Mouse (Mus musculus) lung, adult 18-20 months (tissue): ENCODE results near the gene Adgrg1.
A peak's percentile ranks its signal among the peaks of the same experiment; 100 is the strongest.

ENCODE experiments used
- DNase-seq, 2 experiments: peaks; one replicate each; pipeline ENCODE4 v3.0.0; 2022; ENCODE audit warnings: mixed read lengths in 2 of 2

Adgrg1 gene

DNA sequence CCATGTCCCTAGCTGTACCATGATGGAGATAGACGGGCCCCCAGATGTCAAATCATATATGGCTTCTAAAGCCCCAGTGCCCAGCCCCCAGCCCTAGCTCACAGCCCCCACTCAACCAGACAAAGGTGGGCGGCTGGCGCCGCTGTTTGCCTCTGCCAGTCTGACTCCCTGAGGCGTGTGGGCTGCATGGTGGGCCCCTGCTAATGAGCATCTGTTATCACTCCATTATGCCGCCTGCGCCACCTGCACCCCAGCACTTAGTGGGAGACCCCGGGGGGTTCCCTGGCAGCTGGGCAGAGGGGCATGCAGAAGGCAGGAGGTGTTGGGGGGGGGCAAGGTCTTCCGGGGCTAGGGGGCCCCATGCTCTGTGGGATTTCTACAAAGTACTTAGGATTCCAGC is 3.6 kb downstream of the Adgrg1 start:
- no peak for DNase-seq

DNA sequence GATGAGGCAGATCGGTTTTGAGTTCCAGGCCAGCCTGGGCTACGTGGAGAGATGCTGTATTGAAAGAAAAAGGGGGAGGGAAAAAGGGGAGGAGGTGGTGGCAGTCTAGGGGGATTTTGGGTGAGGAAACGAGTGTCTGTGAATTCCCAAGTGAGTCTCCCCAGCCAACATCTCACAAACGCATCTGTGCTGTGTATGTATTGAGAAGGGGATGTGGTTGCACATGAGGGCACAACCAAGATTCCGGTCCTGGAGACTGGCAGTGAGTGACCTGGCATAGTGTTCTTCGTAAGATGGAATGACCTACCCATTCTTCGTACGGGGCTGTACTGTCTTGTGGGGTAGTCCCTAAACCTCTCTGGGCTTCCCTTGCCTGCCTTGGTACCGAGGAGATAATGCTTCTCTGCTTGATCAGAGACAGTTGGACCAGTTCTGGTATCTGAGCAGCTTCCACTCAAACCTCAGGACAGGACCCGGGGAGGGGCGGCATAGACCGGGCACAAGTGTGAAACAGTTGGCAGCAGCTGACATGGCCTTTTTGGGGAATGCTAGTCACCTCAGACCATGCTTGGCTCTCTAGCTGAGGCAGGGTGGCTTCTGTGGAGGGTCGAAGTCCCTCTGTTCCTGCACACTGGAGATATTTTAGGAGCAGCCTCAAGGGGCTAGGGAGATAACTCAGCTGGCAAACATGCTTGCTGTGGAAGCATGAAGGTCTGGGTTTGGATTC is 4.2 kb downstream of the Adgrg1 start:
- no peak for DNase-seq

DNA sequence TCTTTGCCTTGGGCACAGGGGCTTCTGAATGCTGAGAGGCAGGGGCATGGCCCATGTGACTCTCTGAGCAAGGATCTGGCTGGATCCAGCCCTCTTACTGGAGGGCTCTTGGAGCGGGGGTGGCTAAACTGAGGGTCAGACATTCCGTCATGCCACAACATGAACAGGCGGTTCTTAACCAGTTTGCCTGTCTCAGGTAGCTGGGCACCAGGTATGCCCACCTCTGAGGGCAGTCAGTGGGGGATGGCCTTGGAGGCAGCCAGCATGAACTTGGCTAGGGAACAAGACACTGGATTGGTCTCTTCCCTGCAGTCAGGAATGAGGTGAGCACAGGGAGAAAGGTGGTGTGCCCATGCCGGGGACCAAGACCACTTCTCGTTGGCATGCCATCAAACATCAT is 5.6 kb downstream of the Adgrg1 start:
- DNase-seq, result no peak

DNA sequence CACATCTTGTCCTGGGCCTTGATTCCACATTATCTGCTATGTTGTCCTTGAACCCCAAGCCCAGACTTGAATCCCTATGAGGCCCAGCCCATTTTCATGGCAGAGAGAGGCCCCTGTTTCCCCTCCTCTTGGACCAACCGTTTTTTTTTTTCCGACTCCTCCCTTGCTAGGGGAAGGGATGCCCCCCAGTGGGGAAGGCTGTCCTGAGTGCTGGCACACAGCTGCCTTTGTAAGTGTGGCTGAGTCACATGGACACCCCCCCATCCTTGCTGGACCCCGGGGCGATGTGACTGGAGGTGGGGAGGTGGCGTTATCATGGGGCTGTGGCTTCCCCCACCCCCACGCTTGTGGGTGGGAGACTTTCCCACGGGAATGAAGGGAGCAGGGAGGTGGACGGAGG is 6.4 kb downstream of the Adgrg1 start:
- DNase-seq, result no peak

DNA sequence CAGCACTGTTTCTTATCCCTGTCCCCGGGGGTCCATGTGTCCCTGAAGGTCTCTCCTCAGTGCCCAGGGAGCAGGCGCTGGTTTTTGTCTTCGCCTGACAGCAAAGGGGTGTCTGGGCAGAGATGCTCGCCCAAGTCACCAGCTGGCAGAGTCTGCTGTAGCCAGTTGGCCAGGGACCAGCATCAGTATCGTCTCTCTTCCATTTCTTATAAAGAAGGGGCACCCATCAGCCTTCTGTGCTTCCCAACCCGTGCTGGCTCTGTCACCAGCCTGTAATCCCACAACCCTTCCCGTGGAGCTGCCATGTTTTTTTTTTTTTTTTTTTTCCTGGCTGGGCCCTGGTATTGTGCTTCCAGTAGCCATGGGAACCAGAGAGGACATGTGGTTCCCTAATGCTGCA is 7.3 kb downstream of the Adgrg1 start:
- DNase-seq, result no peak

DNA sequence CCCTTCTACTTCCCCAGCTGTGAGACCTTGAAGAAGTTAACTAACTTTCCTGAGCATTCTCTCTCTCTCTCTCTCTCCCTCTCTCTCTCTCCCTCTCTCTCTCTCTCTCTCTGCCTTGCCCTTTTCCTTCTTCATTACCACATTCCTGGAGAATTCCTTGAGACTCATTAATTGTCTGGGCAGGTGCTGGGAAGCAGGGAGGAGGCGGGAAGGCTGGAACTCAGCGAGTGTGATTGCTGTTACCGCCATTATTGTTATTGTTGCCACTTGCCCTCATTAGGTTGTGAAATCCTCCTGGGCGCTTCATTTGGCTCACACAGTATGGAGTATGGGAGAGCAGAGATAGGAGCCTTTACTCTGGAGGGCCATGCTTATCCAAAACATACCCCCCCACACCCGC is 8.6 kb downstream of the Adgrg1 start:
- DNase-seq, result no peak

DNA sequence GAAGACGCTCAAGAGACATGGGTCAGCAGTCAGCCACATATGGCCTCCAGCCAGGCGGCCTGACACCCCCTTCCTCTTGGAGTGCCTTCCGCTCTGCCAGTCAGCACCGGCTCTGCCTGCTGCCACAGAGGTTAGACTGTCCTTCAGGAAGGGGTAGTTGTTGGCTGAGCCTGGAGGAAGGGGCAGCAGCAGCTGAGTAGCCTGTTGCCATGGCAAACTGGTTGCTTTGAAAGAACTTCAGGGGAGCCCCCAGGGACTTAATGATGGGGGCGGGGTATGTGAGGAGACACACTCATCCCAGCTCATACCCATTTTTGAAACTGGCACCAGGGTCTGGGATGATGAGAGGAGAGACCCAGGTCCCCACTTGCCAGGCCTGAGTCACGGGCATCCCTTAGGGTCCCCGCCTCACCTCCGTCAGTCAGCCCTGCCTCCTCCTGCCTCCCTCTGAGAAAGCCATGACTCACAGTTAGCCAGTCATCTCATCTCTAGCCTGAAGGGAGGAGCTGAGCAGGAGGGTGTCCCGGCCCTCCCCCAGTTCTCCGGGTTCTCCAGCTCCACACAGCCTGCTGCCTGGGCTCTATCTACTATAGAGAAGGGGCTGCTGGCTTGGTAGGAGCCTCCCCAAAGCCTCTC is 9.4 kb downstream of the Adgrg1 start:
- DNase-seq, result peak; percentile 52 to 70

DNA sequence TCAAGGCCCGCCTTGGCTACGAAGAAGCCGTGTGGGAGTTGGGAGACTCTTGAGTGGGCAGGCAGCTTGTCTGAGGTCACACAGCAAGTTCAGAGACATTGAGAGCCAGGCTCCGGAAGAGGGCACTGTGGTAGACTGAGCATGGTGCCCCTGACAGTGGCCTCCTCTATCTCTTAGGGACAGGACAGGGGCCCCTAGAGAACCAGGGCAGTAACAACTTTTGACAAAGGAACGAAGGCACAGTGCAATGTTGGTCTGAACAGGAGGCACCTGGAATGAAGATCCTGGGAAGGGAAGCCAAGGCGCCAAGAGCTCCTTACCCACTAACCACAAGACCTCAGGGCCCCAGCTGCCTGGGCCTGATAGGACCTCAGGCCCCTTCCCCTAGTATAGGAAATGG is 10.5 kb downstream of the Adgrg1 start:
- no peak for DNase-seq

DNA sequence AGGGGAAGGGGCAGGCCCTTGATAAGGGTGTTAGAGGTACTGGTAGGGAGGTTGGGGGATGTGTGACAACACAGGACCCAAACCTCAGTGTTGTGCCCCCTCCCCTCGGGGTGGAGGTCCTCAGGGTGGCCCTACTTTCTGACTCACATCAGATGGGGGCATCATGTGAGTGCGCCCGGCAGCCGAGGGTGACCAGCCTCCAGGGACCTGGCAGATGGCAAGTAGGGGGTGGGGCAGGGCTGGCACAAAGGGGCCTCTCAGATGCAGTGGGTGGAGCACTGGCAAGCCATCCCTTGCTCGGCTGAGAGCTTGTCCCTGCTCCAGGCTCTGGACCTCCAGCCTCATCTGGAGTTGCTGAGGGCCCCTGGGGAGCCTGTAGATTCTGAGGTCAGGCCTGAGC is 12.1 kb downstream of the Adgrg1 start:
- DNase-seq, result peak; percentile 55 to 70

DNA sequence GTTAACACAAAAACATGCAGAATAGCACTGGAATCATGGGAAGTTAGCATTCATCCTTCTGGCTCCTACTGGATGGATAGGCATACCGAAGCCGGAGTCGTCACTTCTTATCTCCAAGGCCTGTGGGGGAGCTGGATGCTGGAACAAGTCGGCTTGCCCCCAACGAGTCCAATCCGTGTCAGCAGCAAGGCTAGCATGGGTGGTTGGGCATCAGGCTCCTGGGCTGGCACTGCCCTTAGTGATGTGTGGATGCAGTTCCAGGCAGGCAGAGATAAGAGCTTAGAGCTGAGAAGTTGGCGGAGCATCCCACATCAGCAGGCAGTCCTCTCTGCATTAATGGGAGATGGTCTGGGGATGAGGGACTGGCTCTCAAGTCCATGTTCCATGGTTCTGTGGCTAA is 13.0 kb downstream of the Adgrg1 start:
- DNase-seq, result no peak

DNA sequence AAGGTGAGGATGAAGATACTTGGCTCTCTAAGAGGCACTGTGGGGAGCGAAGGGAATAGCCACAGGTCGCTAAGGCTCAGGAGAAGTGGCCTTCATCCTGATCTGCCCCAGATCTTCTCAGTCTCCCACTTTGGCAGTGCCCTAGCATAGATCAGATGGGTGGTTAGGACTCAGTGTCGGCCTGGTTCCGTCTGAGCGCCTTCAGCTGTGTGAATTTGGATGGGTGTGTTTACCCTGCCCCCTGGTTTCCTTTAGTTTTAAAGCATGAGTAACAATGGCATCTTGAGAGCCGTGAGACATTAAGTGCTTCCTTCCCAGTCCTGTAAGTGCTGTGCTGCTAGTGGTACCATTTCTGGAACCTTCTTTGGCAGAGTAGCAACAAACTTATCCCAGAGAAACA is 14.1 kb downstream of the Adgrg1 start:
- no peak for DNase-seq

DNA sequence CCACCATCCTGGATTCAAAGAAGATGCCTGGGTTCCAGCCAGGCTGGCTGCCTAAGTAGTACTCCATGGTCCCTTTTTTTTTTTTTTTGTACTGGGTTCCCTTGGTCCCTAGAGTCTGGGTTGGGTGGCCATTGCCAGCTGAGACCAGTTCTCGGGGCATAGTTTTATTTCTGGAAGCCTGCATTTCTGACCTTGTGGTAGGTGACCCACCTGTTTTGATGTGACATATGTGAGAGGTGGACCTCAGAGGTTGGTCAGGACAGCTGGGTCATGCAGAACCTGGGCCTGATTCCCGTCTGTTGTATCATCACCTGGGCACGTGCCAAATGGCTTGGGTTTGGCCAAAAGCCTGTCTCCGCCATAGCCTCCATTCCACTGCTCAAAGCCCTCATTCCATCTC is 15.2 kb downstream of the Adgrg1 start:
- DNase-seq, result no peak

DNA sequence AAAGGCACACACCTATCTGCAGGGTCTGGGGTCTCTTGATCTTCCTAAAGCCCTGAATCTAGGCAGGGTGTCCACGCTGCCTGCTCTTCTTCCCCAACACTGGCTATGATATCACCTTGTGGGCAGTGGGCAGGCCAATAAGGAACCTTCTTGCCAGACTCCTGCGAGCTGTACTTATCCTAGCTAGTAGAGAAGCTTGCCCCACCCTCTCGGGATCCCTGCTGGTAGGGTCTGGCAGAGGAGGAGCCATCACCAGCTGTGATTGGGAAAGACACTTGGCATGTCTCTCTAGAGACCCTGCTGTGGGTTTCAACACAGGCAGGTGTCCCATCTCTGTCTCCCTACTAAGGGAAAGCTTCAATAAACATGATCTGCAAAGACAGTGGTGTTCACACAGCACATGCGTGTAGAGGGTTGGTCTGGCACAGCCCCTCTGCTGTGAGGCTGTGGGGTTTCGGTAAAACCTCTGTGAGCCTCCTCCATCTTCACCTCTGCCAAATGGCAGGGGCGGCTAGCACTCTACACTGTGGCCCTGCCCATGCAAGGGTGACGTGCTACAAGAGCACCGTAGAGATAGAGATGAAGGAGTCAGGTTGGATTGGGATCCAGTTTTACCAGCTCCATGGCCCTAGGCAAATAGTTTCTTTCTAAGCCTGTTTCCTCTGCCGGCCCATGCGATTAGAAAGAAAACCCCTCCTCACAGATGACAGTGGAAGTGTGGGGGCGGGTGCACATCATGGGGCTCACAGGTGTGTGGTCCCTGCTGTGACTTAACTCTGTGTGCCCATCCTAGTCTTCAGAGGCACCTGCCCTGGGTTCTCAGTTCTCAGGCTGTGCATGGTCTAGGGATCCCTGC is 16.3 kb downstream of the Adgrg1 start:
- peak in 1 of 2 experiments; percentile 33 for DNase-seq

DNA sequence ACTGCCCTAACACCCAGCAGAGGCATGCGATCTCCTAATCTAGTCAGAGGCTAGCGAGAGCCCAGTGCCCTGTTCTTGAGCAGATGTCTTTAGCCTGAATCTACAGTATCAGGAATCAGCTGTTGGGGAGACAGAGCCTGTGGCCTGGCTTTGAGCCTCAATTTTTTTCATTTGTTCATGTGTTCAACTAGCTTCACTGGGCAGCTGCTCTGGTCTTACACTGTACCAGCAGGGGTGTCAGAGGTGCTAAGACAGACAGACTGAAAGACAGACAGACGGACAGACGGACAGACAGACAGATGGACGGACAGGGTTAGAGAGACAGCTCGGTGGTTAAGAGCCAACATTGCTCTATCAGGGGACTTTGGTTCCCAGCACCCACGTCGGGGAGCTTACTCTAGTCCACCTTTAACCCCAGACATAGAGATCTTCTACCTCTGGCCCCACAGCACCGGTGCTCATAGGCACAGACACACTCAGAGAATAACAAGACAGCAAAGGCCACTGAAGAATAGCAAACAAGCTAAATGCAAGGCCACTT is 17.0 kb downstream of the Adgrg1 start:
- DNase-seq, result no peak

DNA sequence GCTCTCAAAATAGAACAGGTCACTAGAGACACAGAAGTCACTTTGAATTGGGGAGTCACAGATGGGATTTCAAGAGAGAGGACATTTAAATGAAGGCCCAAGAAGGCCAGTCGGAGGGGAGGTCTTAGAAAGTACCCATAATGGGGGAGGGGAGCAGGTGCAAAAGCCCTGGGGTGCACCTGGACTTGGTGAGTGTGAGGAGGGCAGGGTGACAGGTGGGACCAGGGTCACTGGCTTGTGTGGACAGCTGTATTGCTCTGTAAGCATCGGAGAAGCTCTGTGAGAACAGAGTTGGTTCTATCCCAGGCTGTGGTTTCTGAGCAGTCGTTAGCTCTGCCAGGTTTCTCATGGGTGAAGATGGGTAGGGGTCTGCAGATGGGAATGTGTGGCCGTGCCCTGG is 17.5 kb downstream of the Adgrg1 start:
- no peak for DNase-seq

DNA sequence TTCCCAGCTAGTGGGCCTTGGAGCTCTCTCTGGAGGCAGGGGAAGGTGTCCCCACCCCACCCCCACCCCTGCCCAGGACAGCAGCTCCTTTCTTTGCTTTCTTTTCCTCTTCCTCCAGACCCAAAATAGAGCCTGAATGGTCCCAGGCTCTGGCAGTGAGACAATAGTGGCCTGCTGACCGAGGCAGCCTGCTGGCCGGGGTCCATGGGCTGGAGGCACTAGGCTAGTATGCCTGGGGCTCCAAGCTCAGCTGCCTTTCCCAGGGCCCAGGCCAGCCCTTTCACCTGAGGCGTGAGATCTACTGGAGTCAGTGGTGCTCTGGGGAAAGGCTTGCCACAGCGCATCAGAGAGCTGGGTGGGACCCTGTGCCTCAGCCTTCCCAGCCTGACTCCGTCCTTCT is 18.0 kb downstream of the Adgrg1 start:
- peak; percentile 65 to 70 for DNase-seq

DNA sequence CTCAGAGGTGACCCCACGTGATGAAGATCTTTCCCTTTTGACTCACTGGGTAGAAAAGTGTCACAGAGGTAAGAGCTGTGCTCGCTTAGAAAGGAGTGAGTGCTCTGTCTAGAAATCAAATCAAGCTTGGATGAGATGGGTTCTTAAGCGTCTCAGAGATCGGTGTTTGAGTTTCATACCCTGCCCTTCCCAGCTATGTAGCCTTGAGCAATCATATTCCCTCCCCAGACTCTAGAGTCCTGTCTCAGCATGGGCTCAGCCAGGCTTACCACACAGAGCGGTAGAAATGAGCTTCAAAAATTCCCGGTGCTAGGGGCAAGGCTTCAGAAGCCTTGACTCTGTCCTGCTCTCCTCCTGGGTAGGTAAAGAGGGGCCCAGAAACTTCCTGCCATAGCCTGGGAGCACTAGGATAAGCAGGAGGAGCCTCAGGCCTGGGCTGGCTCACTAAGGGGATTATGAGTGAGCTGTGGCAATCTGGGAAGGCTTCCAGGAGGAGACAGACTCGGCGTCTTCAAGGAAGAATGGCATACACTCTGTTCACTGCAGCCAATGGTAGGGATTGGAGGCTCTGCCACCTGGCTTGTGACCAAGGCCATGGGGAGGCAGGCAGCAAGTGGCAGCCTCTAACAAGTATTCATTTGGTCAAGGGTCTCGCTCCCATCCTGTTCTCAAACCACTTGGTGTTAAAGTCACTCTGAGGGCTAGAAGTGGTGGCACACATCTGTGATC is 18.6 kb downstream of the Adgrg1 start:
- peak in 1 of 2 experiments; percentile 45 for DNase-seq

DNA sequence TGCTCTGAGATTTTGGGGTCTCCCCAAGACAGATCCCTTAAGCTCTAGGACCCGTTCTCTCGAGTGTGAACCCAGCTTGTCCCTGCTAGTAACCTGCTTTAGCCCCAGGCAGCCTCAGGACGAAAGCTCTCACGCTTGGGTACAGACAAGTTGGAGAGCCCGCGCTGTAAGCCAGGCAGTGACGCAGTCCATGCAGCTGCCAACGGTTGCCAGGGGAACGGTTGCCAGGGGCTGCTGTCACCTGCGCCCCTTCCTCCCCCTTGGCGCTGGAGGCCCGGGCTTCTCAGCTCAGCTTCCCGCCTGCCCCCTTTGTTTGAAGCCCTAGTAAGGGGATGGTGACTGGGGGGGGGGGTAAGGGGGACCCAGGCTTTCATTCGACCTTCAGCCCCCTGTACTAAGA is 19.5 kb downstream of the Adgrg1 start:
- peak in 1 of 2 experiments; percentile 62 for DNase-seq

DNA sequence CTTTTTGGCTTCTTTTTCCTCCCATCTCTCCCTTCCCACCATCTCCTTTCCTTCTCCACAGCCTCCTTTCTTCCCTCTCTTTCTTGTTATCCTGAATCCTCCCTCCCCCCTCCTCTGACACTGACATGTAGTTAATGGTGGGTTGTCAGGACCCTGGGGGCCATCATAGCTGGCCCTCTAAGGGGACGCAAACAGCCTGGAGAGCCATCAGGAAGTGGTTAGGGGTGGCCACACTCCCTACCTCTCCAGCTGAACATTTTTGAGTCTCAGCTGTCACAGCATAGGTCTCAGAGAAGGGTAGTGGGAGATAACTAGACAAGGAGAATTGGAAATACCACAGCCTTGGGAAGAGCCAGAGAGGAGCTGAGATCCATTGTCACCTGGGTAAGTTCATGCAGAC is 20.0 kb downstream of the Adgrg1 start:
- DNase-seq, result no peak

DNA sequence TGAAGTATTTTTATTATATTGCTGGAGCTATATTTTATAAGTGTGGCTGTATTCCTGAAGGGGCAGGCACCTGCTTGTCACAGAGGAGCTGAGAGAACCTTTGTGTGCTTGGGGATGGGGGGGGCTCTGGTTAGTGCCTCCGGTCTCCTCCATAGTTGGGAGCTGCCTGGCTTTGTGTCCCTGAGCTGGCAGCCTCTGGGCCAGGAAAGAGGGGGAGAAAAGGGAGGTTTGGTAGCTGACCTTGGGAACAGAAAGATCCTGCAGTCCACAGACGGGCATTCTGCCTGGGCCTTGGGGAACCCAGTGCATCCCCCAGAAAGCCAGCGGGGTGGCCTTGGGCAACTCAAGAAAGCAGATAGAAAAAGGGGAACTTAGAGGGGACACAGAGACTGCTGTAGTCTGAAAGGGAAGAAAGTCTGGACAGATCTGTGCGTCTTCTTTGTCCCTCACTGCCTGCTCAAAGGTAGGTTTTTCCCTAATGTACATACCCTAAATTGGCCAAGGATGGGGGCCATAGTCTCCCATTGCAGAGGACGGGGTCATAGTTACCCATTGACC is 20.9 kb downstream of the Adgrg1 start:
- DNase-seq, result no peak

DNA sequence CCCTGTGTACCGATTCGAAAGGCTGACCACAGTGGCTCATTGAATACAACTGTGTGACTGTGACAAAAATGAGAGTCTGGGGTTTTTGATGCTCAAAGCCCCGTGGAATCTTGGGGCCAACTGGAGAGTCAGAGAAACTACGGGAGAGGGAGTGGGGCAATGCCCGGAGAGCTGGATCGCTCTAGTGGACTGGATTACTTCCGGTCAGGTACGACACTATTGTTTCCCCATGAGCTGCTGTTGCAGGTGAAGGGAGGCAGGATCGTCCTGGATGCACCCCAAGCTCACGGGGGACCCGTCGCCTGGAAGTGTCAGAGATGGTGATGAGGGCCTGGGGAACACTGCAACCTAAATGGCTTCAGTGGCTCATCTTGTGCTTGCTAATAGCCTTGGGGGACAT is 21.5 kb downstream of the Adgrg1 start:
- DNase-seq, result no peak
